Mouse (Mus musculus) intestine, embryonic 14.5 days (tissue): ENCODE results near the gene Fmod. TPM values are rescaled to one million over a fixed set of nuclear protein-coding genes. Genes with fewer than 3 reads are reported as not detected.

Source experiments
- ATAC-seq: fragments of 200-750 bp; cut with Nextera tagmentation; replicated peaks from 2 replicates; pipeline ENCODE4 v1.8.0; 2017; ENCODE audit warnings: low read depth, moderate number of reproducible peaks, moderate TSS enrichment, moderate library complexity; ENCODE audit not compliant: low FRiP score, low TSS enrichment
- DNase-seq: peaks from one replicate; pipeline ENCODE4 v3.0.0-alpha.2; 2018; ENCODE audit warnings: low spot score
- H3K27ac ChIP-seq: fragments of 300-500 bp; sonication (generic); 2 replicates; pipeline ENCODE4 v1.5.1; 2014; ENCODE audit warnings: low read depth, mild to moderate bottlenecking, control low read depth
- H3K27me3 ChIP-seq: fragments of 300-500 bp; sonication (generic); replicated peaks from 2 replicates; pipeline ENCODE4 v1.6.1; 2014; ENCODE audit warnings: low read length, control low read depth; ENCODE audit not compliant: control insufficient read depth, insufficient read depth
- H3K36me3 ChIP-seq: fragments of 300-500 bp; sonication (generic); 2 replicates; pipeline ENCODE4 v1.6.1; 2014; ENCODE audit warnings: low read length, control low read depth; ENCODE audit not compliant: control insufficient read depth, insufficient read depth
- H3K4me1 ChIP-seq: fragments of 300-500 bp; sonication (generic); replicated peaks from 2 replicates; pipeline ENCODE4 v1.6.1; 2014; ENCODE audit warnings: low read length, control low read depth, mixed read lengths; ENCODE audit not compliant: control insufficient read depth, insufficient read depth
- H3K4me2 ChIP-seq: fragments of 300-500 bp; sonication (generic); 2 replicates; pipeline ENCODE4 v1.6.1; 2014; ENCODE audit warnings: low read length
- H3K4me3 ChIP-seq: fragments of 300-500 bp; sonication (generic); 2 replicates; pipeline ENCODE4 v1.5.1; 2014; ENCODE audit warnings: low read depth, low read length, control low read depth, mixed read lengths
- H3K9ac ChIP-seq: fragments of 300-500 bp; sonication (generic); 2 replicates; pipeline ENCODE4 v1.6.1; 2014; ENCODE audit warnings: mild to moderate bottlenecking, low read length
- H3K9me3 ChIP-seq: fragments of 300-500 bp; sonication (generic); 2 replicates; pipeline ENCODE4 v1.6.1; 2016; ENCODE audit warnings: low read length, control low read depth; ENCODE audit not compliant: control insufficient read depth
- WGBS: fragments of 180-500 bp; shearing (Covaris S2); extraction: QIAGEN DNeasy Blood & Tissue Kit; methylation state at CpG from one replicate; pipeline ENCODE4 v1.1.7; 2014; 5-methylcytosine and 5-hydroxymethylcytosine counted together
- polyA plus RNA-seq: library from polyadenylated mRNA; unstranded; fragments of >200 nt; fragmentation: Nextera tagmentation; extraction: Ambion mirVana; gene quantifications from 2 replicates; pipeline ENCODE4 v1.2.1, GENCODE M21; 2014

The Fmod gene
- polyA plus RNA-seq, 1 experiment from 2014 or later, result 8.2 TPM

GRCm38 (mm10) chr1:134028161-134028846, 8.8 kb upstream of the Fmod start:
- H3K4me2 ChIP-seq, result no peak overlapping the region
- no peaks in the 10 kb centered on the region for H3K36me3 ChIP-seq

DNA sequence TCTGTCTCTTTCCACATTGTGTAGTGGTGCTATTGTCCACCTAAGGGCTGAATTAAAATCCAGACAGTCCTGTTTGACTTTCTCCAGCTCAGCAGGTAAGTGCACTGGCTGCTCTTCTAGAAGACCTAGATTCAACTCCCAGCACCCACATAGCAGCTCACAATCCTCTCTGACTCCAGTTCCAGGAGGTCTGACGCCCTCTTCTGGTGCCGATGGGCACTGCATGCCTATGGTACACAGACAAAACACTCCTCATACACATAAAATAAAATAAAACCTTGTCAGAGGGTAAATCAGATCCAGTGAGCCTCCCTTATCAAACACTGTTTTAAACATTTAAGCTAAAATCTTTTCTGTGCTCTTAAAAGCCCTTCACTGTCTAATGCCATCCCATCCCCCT, 562 bp upstream of the Fmod start:
- no peak overlapping the region for H3K4me2 ChIP-seq
- no peaks in the 10 kb centered on the region for H3K36me3 ChIP-seq
- H3K4me1 ChIP-seq, result peaks cover 11% of the 10 kb centered on the region
- no peaks in the 10 kb centered on the region for H3K27me3 ChIP-seq
- H3K9me3 ChIP-seq, result no peaks in the 10 kb centered on the region
- ATAC-seq (no peak), DNase-seq (no peak)
- H3K9ac ChIP-seq, result no peak overlapping the region
- no peak overlapping the region for H3K4me3 ChIP-seq
- H3K27ac ChIP-seq, result no peak overlapping the region
- 61% methylated on average over 2 of the region's 2 CpGs for WGBS

More at GRCm38 (mm10) chr1:134028161-134028846, 8.8 kb upstream of the Fmod start:
- Histone ChIP-seq H3K4me1 (no peaks in the 10 kb centered on the region), H3K27me3 (no peaks in the 10 kb centered on the region), H3K27ac (no peak overlapping the region), H3K9me3 (no peaks in the 10 kb centered on the region), H3K4me3 (no peak overlapping the region), H3K9ac (no peak overlapping the region)
- 57% methylated on average over 14 of the region's 14 CpGs for WGBS
- no peak for ATAC-seq
- DNase-seq, result peak; percentile 70

DNA sequence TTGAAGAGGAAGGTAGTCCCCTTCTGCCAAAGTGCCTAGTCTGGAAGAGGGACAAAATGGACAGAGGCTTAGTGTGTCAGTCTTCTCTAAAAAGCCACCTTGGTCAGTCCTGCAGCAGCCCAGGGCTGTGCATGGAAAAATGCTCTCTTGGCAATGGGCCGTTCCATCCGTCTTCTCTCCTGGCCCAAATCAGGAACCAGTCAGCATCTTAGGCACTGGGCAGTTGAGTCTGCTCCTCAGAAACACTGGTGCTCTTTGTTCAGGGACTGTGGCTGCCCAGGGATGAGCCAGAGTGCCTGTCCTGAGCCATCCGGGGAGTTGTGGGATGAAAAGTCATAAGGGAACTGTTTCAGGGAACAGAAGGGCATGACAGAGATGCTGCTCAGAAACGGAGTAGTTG, 1.3 kb downstream of the Fmod start:
- no peaks in the 10 kb centered on the region for H3K9me3 ChIP-seq
- WGBS, result 81% methylated on average over 4 of the region's 4 CpGs

GRCm38 (mm10) chr1:134039361-134039760, 2.3 kb downstream of the Fmod start:
- Histone ChIP-seq H3K36me3 (no peaks in the 10 kb centered on the region), H3K4me2 (no peak overlapping the region), H3K27ac (no peak overlapping the region), H3K4me3 (no peak overlapping the region), H3K9me3 (no peaks in the 10 kb centered on the region), H3K27me3 (no peaks in the 10 kb centered on the region), H3K4me1 (peaks cover 11% of the 10 kb centered on the region), H3K9ac (no peak overlapping the region)
- 92% methylated on average over 2 of the region's 2 CpGs for WGBS
- DNase-seq (no peak), ATAC-seq (no peak)

More for the DNA sequence above, 1.3 kb downstream of the Fmod start:
- no peak overlapping the region for H3K4me3 ChIP-seq
- no peak overlapping the region for H3K27ac ChIP-seq
- peaks cover 11% of the 10 kb centered on the region for H3K4me1 ChIP-seq
- DNase-seq, result no peak
- no peaks in the 10 kb centered on the region for H3K36me3 ChIP-seq
- H3K27me3 ChIP-seq, result no peaks in the 10 kb centered on the region
- H3K9ac ChIP-seq, result no peak overlapping the region
- H3K4me2 ChIP-seq, result no peak overlapping the region
- ATAC-seq, result no peak

DNA sequence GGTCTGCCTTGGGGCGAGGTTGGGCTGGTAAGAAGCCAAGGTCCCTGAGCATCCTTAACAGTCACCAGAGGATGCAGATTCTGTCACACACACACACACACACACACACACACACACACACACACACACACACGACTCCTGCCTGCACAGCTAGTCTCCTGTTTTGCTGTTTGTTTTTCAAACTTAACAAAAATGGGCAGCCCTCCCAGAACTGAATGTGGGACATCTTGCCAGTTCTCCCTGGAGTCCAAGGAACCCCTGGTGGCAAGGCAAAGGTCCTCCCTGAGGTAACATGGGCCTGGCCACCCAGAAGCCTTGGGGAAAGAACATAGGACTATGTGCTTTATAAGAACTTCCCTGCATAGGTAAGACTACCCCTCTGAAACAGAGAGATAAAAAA, 4.8 kb downstream of the Fmod start:
- no peaks in the 10 kb centered on the region for H3K36me3 ChIP-seq
- 59% methylated on average over 2 of the region's 2 CpGs for WGBS
- H3K9ac ChIP-seq, result no peak overlapping the region
- DNase-seq (no peak), ATAC-seq (no peak)
- H3K27me3 ChIP-seq, result no peaks in the 10 kb centered on the region
- no peak overlapping the region for H3K27ac ChIP-seq
- no peaks in the 10 kb centered on the region for H3K9me3 ChIP-seq
- H3K4me1 ChIP-seq, result peaks cover 9% of the 10 kb centered on the region; the same call in 1 of the 2 replicates
- H3K4me3 ChIP-seq, result no peak overlapping the region
- no peak overlapping the region for H3K4me2 ChIP-seq

- no peak overlapping the region for H3K4me3 ChIP-seq
- 0 out of 2 replicates have a peak, but pooled peaks cover 5% of the 10 kb centered on the region for H3K4me1 ChIP-seq
- no peaks in the 10 kb centered on the region for H3K27me3 ChIP-seq
- WGBS, result 48% methylated on average over 1 of the region's 1 CpGs
- H3K9ac ChIP-seq, result no peak overlapping the region
- ATAC-seq (no peak), DNase-seq (no peak)
- H3K4me2 ChIP-seq, result no peak overlapping the region
- H3K36me3 ChIP-seq, result no peaks in the 10 kb centered on the region
- no peaks in the 10 kb centered on the region for H3K9me3 ChIP-seq
- H3K27ac ChIP-seq, result no peak overlapping the region
Observed at GRCm38 (mm10) chr1:134042341-134042740, 5.3 kb downstream of the Fmod start.

GRCm38 (mm10) chr1:134044805-134045204, 7.8 kb downstream of the Fmod start:
- no peak overlapping the region for H3K4me2 ChIP-seq
- 89% methylated on average over 6 of the region's 6 CpGs for WGBS
- H3K36me3 ChIP-seq, result no peaks in the 10 kb centered on the region
- 0 out of 2 replicates have a peak, but pooled peaks cover 5% of the 10 kb centered on the region for H3K4me1 ChIP-seq
- H3K4me3 ChIP-seq, result no peak overlapping the region
- H3K9me3 ChIP-seq, result no peaks in the 10 kb centered on the region
- no peak for ATAC-seq
- no peak overlapping the region for H3K9ac ChIP-seq
- no peaks in the 10 kb centered on the region for H3K27me3 ChIP-seq
- no peak for DNase-seq
- H3K27ac ChIP-seq, result no peak overlapping the region

GRCm38 (mm10) chr1:134045971-134046370, 8.9 kb downstream of the Fmod start:
- DNase-seq (peak; percentile 90), ATAC-seq (peak; percentile 35; the same call in 1 of the 2 replicates)
- Histone ChIP-seq H3K4me3 (no peak overlapping the region; the same call in 1 of the 2 replicates), H3K36me3 (no peaks in the 10 kb centered on the region), H3K4me1 (0 out of 2 replicates have a peak, but pooled peaks cover 5% of the 10 kb centered on the region), H3K9ac (no peak overlapping the region), H3K4me2 (peak overlapping the region; percentile 46), H3K27me3 (no peaks in the 10 kb centered on the region), H3K9me3 (no peaks in the 10 kb centered on the region), H3K27ac (no peak overlapping the region)
- 7% methylated on average over 9 of the region's 9 CpGs for WGBS

GRCm38 (mm10) chr1:134046387-134046786, 9.3 kb downstream of the Fmod start:
- Histone ChIP-seq H3K4me1 (0 out of 2 replicates have a peak, but pooled peaks cover 5% of the 10 kb centered on the region), H3K9ac (no peak overlapping the region), H3K4me3 (no peak overlapping the region; the same call in 1 of the 2 replicates), H3K9me3 (no peaks in the 10 kb centered on the region), H3K4me2 (peak overlapping the region; percentile 46), H3K27me3 (no peaks in the 10 kb centered on the region), H3K27ac (no peak overlapping the region), H3K36me3 (no peaks in the 10 kb centered on the region)
- ATAC-seq (peak; percentile 49; the same call in 1 of the 2 replicates), DNase-seq (no peak)
- WGBS, result 24% methylated on average over 23 of the region's 23 CpGs
